Mouse (Mus musculus): ENCODE results near the gene Abca5. TPM values are rescaled to one million over a fixed set of nuclear protein-coding genes. Genes with fewer than 3 reads are reported as not detected.

Gene Abca5
- total RNA-seq (2023), result under 1 TPM; 0.18 to 0.20 TPM

DNA sequence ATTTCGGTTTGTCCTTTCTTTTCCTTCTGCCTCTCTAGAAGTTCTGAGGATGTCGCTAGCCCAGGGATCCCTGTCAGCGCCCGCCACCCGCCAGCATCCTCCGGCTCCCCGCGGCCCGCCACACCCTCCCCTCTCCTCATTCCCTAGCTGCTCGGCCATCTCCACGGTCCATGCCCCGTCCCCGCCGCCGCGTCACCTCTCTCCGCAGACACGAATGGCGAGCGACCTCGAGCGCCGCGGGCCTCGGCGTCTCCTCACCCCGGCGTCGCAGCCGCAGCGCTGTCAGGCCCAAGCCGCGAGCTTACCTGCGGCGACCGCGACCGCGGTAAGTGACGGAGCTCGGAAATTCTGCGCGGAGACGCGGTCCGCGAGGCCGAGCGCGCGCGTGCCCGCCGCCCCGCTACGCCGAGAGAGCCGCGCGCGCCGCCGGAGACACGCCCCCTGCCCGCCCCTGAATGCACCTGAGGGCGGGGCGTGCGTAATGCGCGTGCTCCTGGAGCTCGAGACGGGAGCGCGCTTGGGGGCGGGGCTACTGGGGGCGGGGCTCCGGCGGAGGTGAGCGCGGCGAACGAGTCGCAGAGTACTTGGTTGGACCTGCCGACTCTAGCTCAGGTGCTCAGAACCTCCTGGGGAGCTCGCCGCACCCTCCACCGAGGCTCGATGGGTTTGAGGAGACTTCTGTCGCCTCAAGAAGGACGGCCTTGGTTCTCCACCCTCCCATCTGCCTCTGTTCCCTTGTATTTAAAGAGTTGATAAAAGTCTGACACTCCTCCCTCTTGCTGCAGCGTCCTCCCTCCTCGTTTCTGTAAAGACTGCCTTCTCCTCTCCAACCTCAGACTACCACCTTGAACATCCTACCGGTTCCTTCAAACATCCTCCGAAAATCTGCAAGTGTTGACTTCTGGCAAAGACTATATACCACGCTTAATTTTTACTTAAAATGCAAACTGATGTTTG is at the start of gene Abca5:
Gene Abca5, minus strand, starts transcription at position 428 of the 957 bp plus-strand sequence.

DNA sequence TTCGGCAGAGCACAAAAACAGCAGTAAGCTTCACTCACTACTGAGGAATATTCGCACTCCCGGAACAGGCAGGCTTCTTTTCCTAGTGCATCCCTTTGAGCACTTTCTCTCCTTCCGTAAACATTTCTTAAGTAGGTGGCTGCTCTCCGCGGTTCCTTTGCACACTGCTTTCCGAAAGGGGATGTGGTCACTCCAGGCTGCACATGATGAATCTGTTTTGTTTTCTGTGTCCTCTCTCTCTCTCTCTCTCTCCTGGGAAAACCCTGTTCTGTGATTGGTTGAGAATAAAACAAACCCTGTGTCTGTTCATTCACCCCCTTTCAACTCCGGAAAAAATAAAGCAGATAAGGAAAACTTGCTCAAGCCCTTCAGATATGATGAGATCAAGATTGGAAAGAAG is 86.0 kb downstream of the Abca5 start, which contains the start of gene Abca6:
Gene Abca6, minus strand, starts transcription at position 243 of the 400 bp plus-strand sequence.

Other genes with a start within 250 kb of the Abca5 start
- gene Abca8a, start 241.7 kb downstream of the Abca5 start, total RNA-seq (2023), result under 1 TPM in 1 of 2 experiments, not detected in 1; 0.66 TPM
- 10 to 100 TPM; 17.5 to 29.3 TPM for gene Abca9, start 169.5 kb downstream of the Abca5 start, total RNA-seq (2023)
- gene Abca6, start 85.9 kb downstream of the Abca5 start, total RNA-seq (2023), result 1 to 10 TPM; 2.0 to 3.3 TPM
- gene Map2k6, start 61.4 kb upstream of the Abca5 start, total RNA-seq (2023), result 1 to 10 TPM; 5.2 to 6.9 TPM